Mouse (Mus musculus): ENCODE measurements around the gene Med17. TPM values are rescaled to one million over a fixed set of nuclear protein-coding genes. Genes with fewer than 3 reads are reported as not detected.
A peak's percentile ranks its signal among the peaks of the same experiment; 100 is the strongest.

Gene Med17
- polyA plus RNA-seq, 1 experiment from 2014 or later, result 38.6 TPM

- H3K27ac ChIP-seq (ENCODE audit: low read depth), result 0 out of 2 replicates have a peak overlapping the region, but pooled peaks have one; percentile 11
- no peaks in the 10 kb centered on the region for H3K27me3 ChIP-seq (replicated peaks; ENCODE audit: control insufficient read depth, insufficient read depth, low read length)
- H3K9ac ChIP-seq (ENCODE audit: low read length), result no peak overlapping the region
- no peak overlapping the region for H3K4me3 ChIP-seq (ENCODE audit: low read depth, low read length)
- peaks cover 12% of the 10 kb centered on the region; the same call in 1 of the 2 replicates for H3K4me1 ChIP-seq (replicated peaks; ENCODE audit: control insufficient read depth, insufficient read depth, low read length)
- 57% methylated on average over 14 of the region's 14 CpGs for WGBS
- H3K4me2 ChIP-seq (ENCODE audit: low read length), result no peak overlapping the region
- no peaks in the 10 kb centered on the region for H3K9me3 ChIP-seq (ENCODE audit: control insufficient read depth, low read length)
- no peaks in the 10 kb centered on the region for H3K36me3 ChIP-seq (ENCODE audit: control insufficient read depth, insufficient read depth, low read length)
- DNase-seq (ENCODE audit: low spot score) (peak; percentile 54), ATAC-seq (replicated peaks; ENCODE audit: low FRiP score, low TSS enrichment, low read depth) (no peak)
Measured at GRCm38 (mm10) chr9:15237516-15238296, 42.0 kb downstream of the Med17 start.

- DNase-seq (ENCODE audit: low spot score) (no peak), ATAC-seq (replicated peaks; ENCODE audit: low FRiP score, low TSS enrichment, low read depth) (no peak)
- no peaks in the 10 kb centered on the region for H3K27me3 ChIP-seq (replicated peaks; ENCODE audit: control insufficient read depth, insufficient read depth, low read length)
- no peak overlapping the region for H3K4me2 ChIP-seq (ENCODE audit: low read length)
- H3K9ac ChIP-seq (ENCODE audit: low read length), result no peak overlapping the region
- H3K9me3 ChIP-seq (ENCODE audit: control insufficient read depth, low read length), result peaks cover 3% of the 10 kb centered on the region; the same call in 1 of the 2 replicates
- peaks cover 12% of the 10 kb centered on the region; the same call in 1 of the 2 replicates for H3K4me1 ChIP-seq (replicated peaks; ENCODE audit: control insufficient read depth, insufficient read depth, low read length)
- H3K4me3 ChIP-seq (ENCODE audit: low read depth, low read length), result no peak overlapping the region
- no peak overlapping the region for H3K27ac ChIP-seq (ENCODE audit: low read depth)
- 85% methylated on average over 3 of the region's 3 CpGs for WGBS
- H3K36me3 ChIP-seq (ENCODE audit: control insufficient read depth, insufficient read depth, low read length), result no peaks in the 10 kb centered on the region
Measured at GRCm38 (mm10) chr9:15235986-15236385, 43.7 kb downstream of the Med17 start.

- no peak for DNase-seq (ENCODE audit: low spot score)
- no peak overlapping the region for H3K4me2 ChIP-seq (ENCODE audit: low read length)
- no peak overlapping the region for H3K4me3 ChIP-seq (ENCODE audit: low read depth, low read length)
- 96% methylated on average over 1 of the region's 1 CpGs for WGBS
- no peaks in the 10 kb centered on the region for H3K27me3 ChIP-seq (replicated peaks; ENCODE audit: control insufficient read depth, insufficient read depth, low read length)
- H3K36me3 ChIP-seq (ENCODE audit: control insufficient read depth, insufficient read depth, low read length), result no peaks in the 10 kb centered on the region
- ATAC-seq (replicated peaks; ENCODE audit: low FRiP score, low TSS enrichment, low read depth), result no peak
- peaks cover 5% of the 10 kb centered on the region; the same call in 1 of the 2 replicates for H3K4me1 ChIP-seq (replicated peaks; ENCODE audit: control insufficient read depth, insufficient read depth, low read length)
- peaks cover 3% of the 10 kb centered on the region; the same call in 1 of the 2 replicates for H3K9me3 ChIP-seq (ENCODE audit: control insufficient read depth, low read length)
- no peak overlapping the region for H3K27ac ChIP-seq (ENCODE audit: low read depth)
- no peak overlapping the region for H3K9ac ChIP-seq (ENCODE audit: low read length)
Measured at GRCm38 (mm10) chr9:15233604-15234003, 46.1 kb downstream of the Med17 start.

GRCm38 (mm10) chr9:15232445-15232844 is 47.3 kb downstream of the Med17 start:
- 92% methylated on average over 3 of the region's 3 CpGs for WGBS
- ATAC-seq (replicated peaks; ENCODE audit: low FRiP score, low TSS enrichment, low read depth), result no peak
- Histone ChIP-seq H3K4me2 (ENCODE audit: low read length) (no peak overlapping the region), H3K4me3 (ENCODE audit: low read depth, low read length) (no peak overlapping the region), H3K4me1 (replicated peaks; ENCODE audit: control insufficient read depth, insufficient read depth, low read length) (no peaks in the 10 kb centered on the region), H3K27ac (ENCODE audit: low read depth) (no peak overlapping the region), H3K9ac (ENCODE audit: low read length) (no peak overlapping the region), H3K36me3 (ENCODE audit: control insufficient read depth, insufficient read depth, low read length) (no peaks in the 10 kb centered on the region), H3K27me3 (replicated peaks; ENCODE audit: control insufficient read depth, insufficient read depth, low read length) (no peaks in the 10 kb centered on the region), H3K9me3 (ENCODE audit: control insufficient read depth, low read length) (peaks cover 3% of the 10 kb centered on the region; the same call in 1 of the 2 replicates)
- peak; percentile 44 for DNase-seq (ENCODE audit: low spot score)

GRCm38 (mm10) chr9:15224912-15225311 is 54.8 kb downstream of the Med17 start:
- Histone ChIP-seq H3K36me3 (ENCODE audit: control insufficient read depth, insufficient read depth, low read length) (no peaks in the 10 kb centered on the region), H3K4me1 (replicated peaks; ENCODE audit: control insufficient read depth, insufficient read depth, low read length) (no peaks in the 10 kb centered on the region), H3K27me3 (replicated peaks; ENCODE audit: control insufficient read depth, insufficient read depth, low read length) (no peaks in the 10 kb centered on the region), H3K27ac (ENCODE audit: low read depth) (no peak overlapping the region), H3K4me3 (ENCODE audit: low read depth, low read length) (no peak overlapping the region), H3K9me3 (ENCODE audit: control insufficient read depth, low read length) (no peaks in the 10 kb centered on the region; the same call in 1 of the 2 replicates), H3K4me2 (ENCODE audit: low read length) (no peak overlapping the region), H3K9ac (ENCODE audit: low read length) (no peak overlapping the region)
- ATAC-seq (replicated peaks; ENCODE audit: low FRiP score, low TSS enrichment, low read depth) (no peak), DNase-seq (ENCODE audit: low spot score) (no peak)
- 33% methylated on average over 2 of the region's 2 CpGs for WGBS

GRCm38 (mm10) chr9:15213695-15214094 is 66.0 kb downstream of the Med17 start:
- no peaks in the 10 kb centered on the region for H3K27me3 ChIP-seq (replicated peaks; ENCODE audit: control insufficient read depth, insufficient read depth, low read length)
- no peaks in the 10 kb centered on the region for H3K9me3 ChIP-seq (ENCODE audit: control insufficient read depth, low read length)
- no peaks in the 10 kb centered on the region for H3K36me3 ChIP-seq (ENCODE audit: control insufficient read depth, insufficient read depth, low read length)
- no peak overlapping the region for H3K4me3 ChIP-seq (ENCODE audit: low read depth, low read length)
- DNase-seq (ENCODE audit: low spot score) (no peak), ATAC-seq (replicated peaks; ENCODE audit: low FRiP score, low TSS enrichment, low read depth) (no peak)
- no peaks in the 10 kb centered on the region for H3K4me1 ChIP-seq (replicated peaks; ENCODE audit: control insufficient read depth, insufficient read depth, low read length)
- no peak overlapping the region for H3K27ac ChIP-seq (ENCODE audit: low read depth)
- H3K4me2 ChIP-seq (ENCODE audit: low read length), result no peak overlapping the region
- H3K9ac ChIP-seq (ENCODE audit: low read length), result no peak overlapping the region
- WGBS, result 72% methylated on average over 1 of the region's 1 CpGs

GRCm38 (mm10) chr9:15211876-15212275 is 67.9 kb downstream of the Med17 start:
- H3K4me1 ChIP-seq (replicated peaks; ENCODE audit: control insufficient read depth, insufficient read depth, low read length), result no peaks in the 10 kb centered on the region
- H3K4me2 ChIP-seq (ENCODE audit: low read length), result no peak overlapping the region
- H3K4me3 ChIP-seq (ENCODE audit: low read depth, low read length), result no peak overlapping the region
- H3K27ac ChIP-seq (ENCODE audit: low read depth), result no peak overlapping the region
- no peak overlapping the region for H3K9ac ChIP-seq (ENCODE audit: low read length)
- H3K27me3 ChIP-seq (replicated peaks; ENCODE audit: control insufficient read depth, insufficient read depth, low read length), result no peaks in the 10 kb centered on the region
- no peak for ATAC-seq (replicated peaks; ENCODE audit: low FRiP score, low TSS enrichment, low read depth)
- no peaks in the 10 kb centered on the region for H3K9me3 ChIP-seq (ENCODE audit: control insufficient read depth, low read length)
- no peak for DNase-seq (ENCODE audit: low spot score)
- 76% methylated on average over 3 of the region's 3 CpGs for WGBS
- H3K36me3 ChIP-seq (ENCODE audit: control insufficient read depth, insufficient read depth, low read length), result no peaks in the 10 kb centered on the region
